Mouse (Mus musculus): ENCODE data around the gene Stk36.

Gene Stk36

GRCm38 (mm10) chr1:74601267-74601962 lies at the start of gene Stk36, which contains the start of gene Rnf25:
Stk36 (plus strand) TSS chr1:74601445.
Rnf25 (minus strand) TSS chr1:74601397.
- DNase-seq, result peak; percentile 85

- no peak for DNase-seq
Observed at GRCm38 (mm10) chr1:74559061-74559460, 42.2 kb upstream of the Stk36 start.

DNA sequence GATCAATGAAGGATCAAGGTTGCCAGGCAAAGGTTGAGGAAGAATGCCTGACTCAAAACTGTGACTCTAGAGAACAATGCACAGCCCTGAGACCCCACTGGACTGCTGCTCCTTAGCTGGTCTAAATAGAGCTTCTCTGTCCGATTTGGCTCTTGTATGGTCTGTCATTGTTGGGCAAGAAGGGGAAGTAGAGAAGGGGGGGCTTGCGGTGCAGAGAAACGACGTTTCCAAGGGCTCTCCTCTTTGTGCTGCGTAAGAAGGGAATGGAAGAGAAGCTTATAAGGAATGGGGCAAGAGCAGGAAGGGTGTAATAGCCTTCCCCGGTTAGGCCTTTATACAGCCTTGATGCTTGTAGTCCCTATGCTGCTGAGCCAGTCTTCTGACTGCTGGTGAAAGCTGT lies 35.4 kb upstream of the Stk36 start:
- DNase-seq, result no peak

DNA sequence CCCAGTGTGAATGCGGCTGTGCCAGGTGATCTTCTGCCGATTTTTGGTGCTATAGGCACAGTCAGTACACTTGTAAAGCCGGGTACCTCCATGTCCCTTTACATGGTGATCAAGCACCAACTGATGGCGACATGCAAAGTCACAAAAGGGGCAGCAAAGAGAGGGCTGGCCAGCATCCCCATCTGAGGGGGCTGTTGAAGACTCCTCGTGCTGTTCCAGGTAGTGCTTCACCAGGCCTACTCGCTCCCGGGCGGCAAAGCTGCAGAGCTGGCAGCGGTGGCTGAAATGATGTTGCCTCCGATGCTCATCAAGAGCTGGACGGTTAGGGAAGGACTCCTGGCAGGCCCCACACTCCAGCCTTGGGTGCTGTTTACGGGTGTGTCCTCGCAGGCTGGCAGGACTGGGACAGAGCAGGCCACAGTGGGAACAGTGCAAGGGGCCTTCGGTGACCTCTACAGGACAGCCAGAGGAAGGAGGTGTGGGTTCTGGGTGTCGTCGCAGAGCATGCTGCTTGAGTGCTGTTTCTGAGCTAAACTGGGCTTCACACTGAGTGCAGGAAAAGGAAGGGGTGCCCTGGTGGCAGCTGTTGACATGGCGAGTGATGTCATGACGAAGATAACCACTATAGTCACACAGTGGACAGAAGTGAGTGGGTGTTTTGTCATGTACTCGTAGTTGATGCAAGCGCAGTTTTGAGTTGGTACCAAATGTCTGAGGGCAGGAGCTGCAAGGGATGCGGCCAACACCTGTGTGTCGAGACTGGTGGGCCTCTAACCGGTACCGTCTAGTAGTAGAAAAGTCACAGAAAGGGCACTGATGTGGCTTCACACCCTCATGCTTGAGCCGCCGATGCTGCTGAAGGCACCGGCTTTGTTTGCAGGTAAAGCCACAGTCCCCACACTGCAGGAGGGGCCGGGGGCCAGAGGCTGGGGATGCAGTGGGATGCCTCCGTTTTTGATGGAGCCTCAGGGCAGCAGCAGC lies 31.2 kb upstream of the Stk36 start:
- no peak for DNase-seq

GRCm38 (mm10) chr1:74582621-74583020 lies 18.6 kb upstream of the Stk36 start:
- no peak for DNase-seq

DNA sequence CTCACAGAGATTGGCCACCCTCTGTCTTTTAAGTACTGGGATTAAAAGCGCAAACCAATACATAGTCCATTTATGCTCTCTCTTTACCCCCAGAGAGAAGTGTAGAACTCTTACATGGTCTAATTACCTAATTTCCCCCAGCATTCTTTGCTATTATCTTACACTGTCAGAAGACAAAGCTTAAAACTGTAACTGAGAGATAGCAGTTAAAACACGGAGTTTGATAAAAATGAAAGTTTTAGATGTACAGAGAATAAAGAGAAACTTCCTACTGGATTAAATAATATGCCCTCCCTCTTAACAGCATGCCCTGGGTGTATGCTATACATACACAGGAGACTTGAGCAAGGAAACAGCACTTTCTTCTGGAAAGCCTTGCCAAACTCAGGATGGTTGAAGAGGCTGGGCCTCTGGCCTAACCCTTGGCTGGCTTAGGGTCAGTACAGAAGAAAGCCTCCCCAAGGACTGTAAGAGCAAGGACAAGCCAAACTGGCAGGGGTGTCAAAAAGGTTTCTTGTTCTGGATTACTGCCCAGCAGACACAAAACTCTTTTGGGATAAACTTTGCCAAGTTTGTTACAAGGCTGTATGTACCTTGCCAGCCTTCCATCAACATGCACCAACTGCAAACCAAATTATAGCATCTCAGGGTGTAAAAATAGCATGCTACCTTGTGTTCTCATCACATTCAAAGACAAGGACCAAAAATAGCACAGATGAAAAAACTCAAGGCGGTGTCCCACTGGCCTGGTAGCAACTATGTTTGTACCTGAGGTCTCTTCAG lies 16.4 kb upstream of the Stk36 start:
- no peak for DNase-seq

DNA sequence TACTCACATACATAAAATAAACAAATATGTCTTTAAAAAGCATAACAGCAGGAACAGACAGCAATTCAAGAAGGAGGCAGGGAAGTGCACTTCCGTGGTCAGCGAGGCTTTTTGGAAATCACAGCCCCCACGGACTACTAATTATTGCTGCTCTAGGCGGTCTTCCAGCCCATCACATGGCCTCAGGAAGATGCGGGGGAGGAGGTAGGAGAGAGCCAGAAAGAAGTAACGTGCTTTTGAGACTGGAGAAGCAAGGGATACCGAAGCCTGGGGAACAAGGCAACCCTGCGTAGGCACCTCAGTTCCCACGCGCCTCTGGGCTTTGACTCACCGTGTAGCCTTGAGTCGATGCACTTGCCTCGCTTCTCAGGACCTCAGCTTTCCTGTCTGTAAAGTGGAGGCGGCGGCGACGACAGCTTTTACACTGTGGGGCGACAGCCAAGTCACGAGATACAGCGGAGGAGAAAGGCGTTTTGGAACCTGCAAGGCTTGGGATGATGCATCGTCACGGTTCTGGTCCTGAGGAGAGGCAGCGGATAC lies 13.9 kb upstream of the Stk36 start:
- no peak for DNase-seq

DNA sequence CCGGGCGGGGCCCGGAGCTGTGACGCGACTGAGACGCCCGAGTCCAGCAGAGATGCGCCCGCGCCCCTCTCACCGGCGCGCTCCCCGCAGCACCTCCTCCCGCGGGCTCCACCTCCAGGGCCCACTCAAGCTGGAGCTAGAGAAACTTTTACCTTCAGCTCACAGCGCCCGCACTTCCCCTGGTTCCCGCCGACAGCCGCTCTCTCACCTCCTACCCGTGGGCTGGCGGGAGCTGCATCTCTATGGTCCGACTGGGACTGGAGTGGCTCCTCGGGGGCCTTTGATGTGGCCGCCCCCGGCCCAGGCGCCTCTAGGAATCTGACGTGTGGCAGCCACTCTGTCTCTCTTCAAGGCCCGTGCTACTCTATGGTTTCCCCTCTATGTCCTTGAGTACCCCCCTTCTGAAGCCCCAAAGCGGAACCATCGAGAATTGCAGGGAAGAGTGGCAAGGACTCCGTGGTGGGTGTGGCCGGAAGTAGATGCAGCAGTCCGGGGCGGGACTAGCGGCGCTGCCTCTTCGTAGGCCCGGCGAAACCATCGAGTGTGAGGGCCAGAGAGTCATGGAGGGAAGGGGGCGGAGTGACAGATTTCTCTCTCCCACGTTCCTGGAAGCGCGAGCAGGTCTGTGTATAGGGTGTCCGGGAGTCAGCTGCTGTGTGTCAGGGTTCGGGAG lies 13.3 kb upstream of the Stk36 start, which contains the start of the genes Zfp142 and Bcs1l:
Gene Zfp142, minus strand, starts transcription at position 474 of the 673 bp plus-strand sequence.
Gene Bcs1l, plus strand, starts transcription at position 517 of the 673 bp plus-strand sequence.
- DNase-seq, result peak; percentile 100

GRCm38 (mm10) chr1:74594434-74594833 lies 6.8 kb upstream of the Stk36 start:
- DNase-seq, result no peak

GRCm38 (mm10) chr1:74600501-74601266 lies 561 bp upstream of the Stk36 start:
- DNase-seq, result no peak

DNA sequence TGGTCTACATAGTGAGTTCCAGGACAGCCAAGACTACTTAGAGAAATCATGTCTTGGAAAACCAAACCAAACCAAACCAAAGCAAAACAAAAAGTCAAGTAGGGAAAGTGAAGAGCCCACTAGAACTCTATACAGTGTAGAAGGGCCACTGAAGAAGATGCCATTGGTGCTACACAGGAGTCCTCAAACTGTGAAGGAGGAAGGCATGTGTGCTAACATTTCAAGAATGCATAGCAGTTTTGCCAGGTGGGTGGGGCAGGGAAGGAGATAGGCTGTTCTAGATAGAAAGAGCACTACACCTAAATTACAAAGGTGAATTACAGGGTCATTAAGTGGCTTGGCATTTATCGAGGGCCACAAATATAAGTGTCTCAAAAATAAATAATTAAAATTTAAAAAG lies 22.9 kb downstream of the Stk36 start:
- no peak for DNase-seq

GRCm38 (mm10) chr1:74626076-74626475 lies 24.8 kb downstream of the Stk36 start:
- no peak for DNase-seq

- DNase-seq, result no peak
Observed at GRCm38 (mm10) chr1:74628001-74628400, 26.8 kb downstream of the Stk36 start.

GRCm38 (mm10) chr1:74632734-74633133 lies 31.5 kb downstream of the Stk36 start:
- DNase-seq, result no peak

GRCm38 (mm10) chr1:74643524-74643923 lies 42.3 kb downstream of the Stk36 start:
- no peak for DNase-seq

- DNase-seq, result no peak
Observed at GRCm38 (mm10) chr1:74643926-74644325, 42.7 kb downstream of the Stk36 start.

DNA sequence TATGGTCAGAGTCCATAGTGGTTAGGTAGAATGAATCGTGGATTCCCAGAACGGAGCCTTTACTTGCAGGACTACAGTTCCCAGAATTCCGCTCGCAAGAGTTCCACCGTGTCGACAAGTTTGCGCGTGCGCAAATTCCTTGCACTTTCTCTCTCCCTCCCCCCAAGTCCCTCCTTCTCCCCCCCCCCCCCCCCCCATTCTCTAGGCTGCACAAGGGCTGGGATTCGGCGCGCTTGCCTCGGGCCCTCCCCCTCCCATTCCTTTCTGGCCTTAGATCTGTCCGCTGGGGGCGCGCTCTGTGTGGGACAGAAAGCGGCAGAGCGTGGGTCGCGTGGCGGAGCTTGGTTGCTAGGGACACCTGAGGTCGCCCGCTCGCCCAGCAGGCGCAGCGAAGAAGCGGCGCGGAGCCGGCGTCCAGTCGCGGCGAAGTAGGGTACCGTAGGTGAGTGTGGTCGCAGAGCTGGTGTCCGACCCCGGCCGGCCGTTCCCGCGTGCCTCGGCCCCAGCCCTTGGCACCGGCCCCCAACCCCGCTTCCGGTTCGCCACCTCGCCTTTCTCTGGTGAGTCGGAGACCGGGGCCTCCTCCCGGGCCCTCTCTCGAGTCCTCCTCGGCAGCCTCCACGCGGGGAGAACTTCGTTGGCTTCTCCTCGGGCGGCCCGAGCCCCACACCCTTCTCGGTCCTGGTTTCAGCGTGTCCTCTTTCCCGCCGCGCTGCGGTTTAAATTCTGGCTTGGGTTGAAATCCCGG lies 60.4 kb downstream of the Stk36 start, which contains the start of gene Ttll4:
Gene Ttll4, plus strand, starts transcription at position 298 of the 748 bp plus-strand sequence.
- DNase-seq, result peak; percentile 97

- no peak for DNase-seq
Observed at GRCm38 (mm10) chr1:74662253-74662865, 61.1 kb downstream of the Stk36 start.

DNA sequence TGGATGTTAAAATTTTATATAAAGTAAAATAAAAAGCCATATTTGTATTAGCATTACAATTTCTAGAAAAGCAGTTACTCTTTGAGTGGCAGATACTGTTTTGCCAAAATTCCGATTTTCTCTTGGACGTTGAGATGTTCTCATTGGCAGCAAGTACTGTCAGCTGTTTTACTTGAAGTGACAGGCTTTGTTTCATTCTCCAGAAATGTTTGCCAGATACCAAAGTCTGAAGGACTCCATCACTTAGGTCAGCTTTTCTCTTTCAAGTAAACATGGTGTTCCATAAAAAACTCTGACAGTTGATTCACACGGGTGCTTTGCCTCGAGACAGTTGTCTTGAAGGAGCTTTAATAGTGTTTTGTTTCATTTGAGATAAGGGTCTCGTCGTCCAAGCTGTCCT lies 63.9 kb downstream of the Stk36 start:
- DNase-seq, result no peak

GRCm38 (mm10) chr1:74668371-74668770 lies 67.1 kb downstream of the Stk36 start:
- no peak for DNase-seq
